Mouse (Mus musculus): Measurements from ENCODE around the gene Mapk3. TPM values are rescaled to one million over a fixed set of nuclear protein-coding genes. Genes with fewer than 3 reads are reported as not detected.
"Not testable (repeated sequence)": the region's sequence is repeated elsewhere in the genome, so short reads cannot be mapped to it uniquely, and the experiment has no call there.

The Mapk3 gene
- polyA plus RNA-seq (2015; fragmentation: Nextera tagmentation; extraction: Ambion mirVana): 74.0 and 78.5 TPM in 2 replicates

DNA sequence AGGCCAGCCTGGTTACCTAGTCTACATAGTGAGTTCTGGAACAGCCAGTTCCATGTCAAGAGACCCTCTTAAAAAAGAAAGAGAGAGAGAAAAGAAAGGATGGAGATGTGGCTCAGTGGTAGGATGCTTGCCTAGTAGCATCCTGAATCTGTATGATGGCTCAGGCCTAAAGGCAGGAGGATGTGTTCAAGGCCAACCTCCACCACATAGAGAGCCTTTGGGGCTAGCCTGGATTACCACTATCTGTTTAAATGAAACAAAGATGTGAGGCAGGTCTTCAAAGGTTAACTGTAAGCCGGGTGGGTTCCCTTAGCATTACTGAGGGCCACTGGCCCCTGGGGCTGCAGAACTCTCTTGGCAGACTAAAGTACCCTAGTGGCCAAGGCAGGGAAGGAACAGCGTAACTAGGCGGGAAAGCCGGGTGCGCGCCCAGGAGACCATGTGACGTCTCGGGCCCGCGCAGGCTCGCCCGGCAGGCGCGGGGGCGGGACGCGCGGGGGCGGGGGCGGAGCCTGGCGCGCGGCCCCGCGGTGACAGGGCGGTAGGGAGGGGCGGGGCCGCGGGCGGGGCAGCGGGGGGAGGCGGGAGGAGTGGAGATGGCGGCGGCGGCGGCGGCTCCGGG, at the start of gene Mapk3:
Gene Mapk3 (plus strand): TSS at position 552 of the 622 bp plus-strand sequence.
- ATAC-seq (ENCODE audit: insufficient number of reproducible peaks, low FRiP score, low TSS enrichment, low read depth): peak; percentile 65
- Histone ChIP-seq H3K27me3 (no peaks in the 10 kb centered on the region), H3K4me2 (replicated peaks) (peak within 1 kb of the TSS; percentile 87), H3K9me3 (replicated peaks) (no peaks in the 10 kb centered on the region), H3K9ac (peak within 1 kb of the TSS; percentile 59), H3K4me1 (peaks cover 47% of the 10 kb centered on the region), H3K4me3 (replicated peaks) (peak within 1 kb of the TSS; percentile 63), H3K27ac (replicated peaks) (peak within 1 kb of the TSS; percentile 88), H3K36me3 (peaks cover 12% of the 10 kb centered on the region)
- 2% methylated on average over 35 of the region's 38 CpGs for WGBS

DNA sequence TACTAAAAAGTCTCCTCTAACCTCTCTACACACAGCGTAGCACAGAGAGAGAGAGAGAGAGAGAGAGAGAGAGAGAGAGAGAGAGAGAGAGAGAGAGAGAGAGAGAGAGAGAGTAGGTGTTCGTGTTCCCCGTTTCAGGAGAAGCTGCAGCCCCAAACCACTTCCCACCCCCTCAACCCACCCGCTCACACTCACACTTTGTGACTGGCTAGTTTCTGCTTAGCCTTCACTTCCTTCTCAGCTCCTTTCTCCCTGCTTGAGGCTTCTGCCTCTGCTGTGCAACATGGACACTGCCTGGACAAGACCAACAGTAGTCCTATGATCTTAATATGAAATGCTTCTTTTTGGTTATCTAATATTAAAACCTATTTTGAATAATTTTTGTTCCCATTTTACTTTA, 49.1 kb upstream of the Mapk3 start:
- H3K4me1 ChIP-seq: no peaks in the 10 kb centered on the region
- no peak overlapping the region for H3K27ac ChIP-seq (replicated peaks)
- no peaks in the 10 kb centered on the region for H3K9me3 ChIP-seq (replicated peaks)
- no peak overlapping the region for H3K4me2 ChIP-seq (replicated peaks)
- peaks cover 8% of the 10 kb centered on the region; the same call in 1 of the 2 replicates for H3K27me3 ChIP-seq
- no peak overlapping the region for H3K4me3 ChIP-seq (replicated peaks)
- H3K9ac ChIP-seq: no peak overlapping the region
- no peak for ATAC-seq (ENCODE audit: insufficient number of reproducible peaks, low FRiP score, low TSS enrichment, low read depth)
- WGBS: 56% methylated on average over 3 of the region's 4 CpGs
- no peaks in the 10 kb centered on the region for H3K36me3 ChIP-seq

DNA sequence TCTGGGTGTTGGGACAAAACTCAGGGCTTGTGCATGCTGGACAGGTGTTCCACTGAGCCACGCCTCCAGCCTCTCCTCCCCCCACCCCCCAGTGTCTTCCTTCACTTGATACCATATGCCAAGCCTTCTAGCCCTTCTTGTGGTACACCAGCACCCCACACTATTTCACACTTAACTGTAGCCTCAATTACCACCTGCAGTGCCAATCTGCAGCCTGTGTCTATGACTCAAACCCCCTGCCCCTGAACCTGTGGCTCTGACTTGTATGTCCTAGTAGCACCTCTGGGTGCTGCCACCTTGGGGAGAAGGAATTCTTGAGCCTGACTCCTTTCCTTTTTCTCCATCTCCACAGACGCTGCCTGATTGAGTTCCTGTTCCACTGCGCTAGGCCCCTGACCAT, 47.5 kb upstream of the Mapk3 start:
- Histone ChIP-seq H3K4me1 (no peaks in the 10 kb centered on the region), H3K27ac (replicated peaks) (no peak overlapping the region), H3K4me3 (replicated peaks) (no peak overlapping the region), H3K36me3 (no peaks in the 10 kb centered on the region), H3K27me3 (no peaks in the 10 kb centered on the region), H3K9ac (no peak overlapping the region), H3K9me3 (replicated peaks) (no peaks in the 10 kb centered on the region), H3K4me2 (replicated peaks) (no peak overlapping the region)
- ATAC-seq (ENCODE audit: insufficient number of reproducible peaks, low FRiP score, low TSS enrichment, low read depth): no peak
- WGBS: 79% methylated on average over 3 of the region's 3 CpGs

DNA sequence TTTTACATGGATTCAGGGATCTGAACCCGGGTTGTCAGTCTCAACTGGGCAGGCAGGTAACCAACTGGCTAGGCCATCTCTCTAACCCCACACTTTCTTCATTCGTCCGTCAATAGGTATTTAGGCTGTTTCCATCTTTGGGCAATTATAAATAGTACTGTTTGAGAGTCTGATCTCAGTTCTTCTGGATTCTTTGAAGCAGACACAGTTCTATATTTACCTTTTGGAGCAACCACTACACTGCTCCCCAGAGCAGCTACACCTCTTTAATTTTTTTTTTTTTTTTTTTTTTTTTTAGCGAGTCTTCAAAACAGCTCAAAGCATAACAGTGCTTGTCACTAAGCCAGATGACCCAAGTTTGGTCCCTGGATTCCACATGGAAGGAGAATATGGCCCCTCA, 43.7 kb upstream of the Mapk3 start:
- Histone ChIP-seq H3K27me3 (no peaks in the 10 kb centered on the region), H3K27ac (replicated peaks) (no peak overlapping the region), H3K9ac (no peak overlapping the region), H3K4me3 (replicated peaks) (no peak overlapping the region), H3K36me3 (no peaks in the 10 kb centered on the region), H3K9me3 (replicated peaks) (no peaks in the 10 kb centered on the region), H3K4me1 (no peaks in the 10 kb centered on the region), H3K4me2 (replicated peaks) (no peak overlapping the region)
- no peak for ATAC-seq (ENCODE audit: insufficient number of reproducible peaks, low FRiP score, low TSS enrichment, low read depth)
- WGBS: 77% methylated on average over 4 of the region's 4 CpGs

DNA sequence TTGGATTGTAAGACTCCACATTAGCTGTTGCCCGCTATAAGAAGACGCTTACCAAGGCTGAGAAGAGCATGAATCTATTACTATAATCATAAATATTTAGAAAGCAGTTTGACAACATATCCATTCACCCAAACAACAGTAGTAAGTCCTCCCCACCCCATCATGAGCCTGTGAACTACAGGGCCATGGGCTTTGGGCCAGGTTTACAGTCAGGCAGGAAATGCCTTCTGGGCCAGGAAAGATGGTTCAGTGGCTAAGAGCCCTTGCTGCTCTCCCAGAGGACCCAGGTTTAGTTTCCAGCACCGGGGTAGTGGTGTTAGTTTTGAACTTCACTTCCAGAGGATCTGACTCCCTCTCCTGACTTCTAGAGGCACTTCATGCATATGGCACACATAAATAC, 41.8 kb upstream of the Mapk3 start:
- ATAC-seq (ENCODE audit: insufficient number of reproducible peaks, low FRiP score, low TSS enrichment, low read depth): no peak
- Histone ChIP-seq H3K36me3 (no peaks in the 10 kb centered on the region), H3K4me3 (replicated peaks) (no peak overlapping the region), H3K9me3 (replicated peaks) (no peaks in the 10 kb centered on the region), H3K27ac (replicated peaks) (no peak overlapping the region), H3K4me1 (no peaks in the 10 kb centered on the region), H3K9ac (no peak overlapping the region), H3K27me3 (no peaks in the 10 kb centered on the region), H3K4me2 (replicated peaks) (no peak overlapping the region)
- WGBS: 87% methylated on average over 3 of the region's 3 CpGs

DNA sequence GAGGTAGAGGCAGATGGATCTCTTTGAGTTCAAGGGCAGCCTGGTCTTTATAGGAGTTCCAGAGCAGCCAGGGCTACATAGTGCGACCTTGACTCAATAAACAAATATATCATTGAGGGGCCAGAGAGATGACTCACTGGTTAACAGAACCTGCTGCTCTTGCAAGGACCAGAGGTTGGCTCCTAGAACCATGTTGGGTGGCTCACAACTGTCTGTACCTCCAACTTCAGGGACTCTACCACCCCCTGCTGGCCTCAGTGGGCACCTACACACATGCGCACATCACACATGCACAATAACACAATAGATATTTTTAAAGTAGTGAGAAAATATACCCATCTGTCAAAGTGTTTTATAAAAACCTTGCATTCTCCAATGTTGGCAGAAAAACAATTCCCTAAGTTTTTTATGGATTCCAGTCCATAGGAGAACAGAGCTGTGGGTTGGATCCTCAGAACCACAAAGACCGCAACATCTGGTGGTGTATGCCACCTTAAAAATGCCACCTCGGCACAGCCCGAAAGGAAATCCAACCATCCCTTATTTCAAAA, 40.5 kb upstream of the Mapk3 start:
- no peaks in the 10 kb centered on the region for H3K9me3 ChIP-seq (replicated peaks)
- WGBS: 88% methylated on average over 5 of the region's 5 CpGs
- no peak for ATAC-seq (ENCODE audit: insufficient number of reproducible peaks, low FRiP score, low TSS enrichment, low read depth)
- no peak overlapping the region for H3K4me3 ChIP-seq (replicated peaks)
- H3K9ac ChIP-seq: no peak overlapping the region
- no peaks in the 10 kb centered on the region for H3K27me3 ChIP-seq
- no peak overlapping the region for H3K27ac ChIP-seq (replicated peaks)
- H3K4me2 ChIP-seq (replicated peaks): no peak overlapping the region
- no peaks in the 10 kb centered on the region for H3K4me1 ChIP-seq
- no peaks in the 10 kb centered on the region for H3K36me3 ChIP-seq

DNA sequence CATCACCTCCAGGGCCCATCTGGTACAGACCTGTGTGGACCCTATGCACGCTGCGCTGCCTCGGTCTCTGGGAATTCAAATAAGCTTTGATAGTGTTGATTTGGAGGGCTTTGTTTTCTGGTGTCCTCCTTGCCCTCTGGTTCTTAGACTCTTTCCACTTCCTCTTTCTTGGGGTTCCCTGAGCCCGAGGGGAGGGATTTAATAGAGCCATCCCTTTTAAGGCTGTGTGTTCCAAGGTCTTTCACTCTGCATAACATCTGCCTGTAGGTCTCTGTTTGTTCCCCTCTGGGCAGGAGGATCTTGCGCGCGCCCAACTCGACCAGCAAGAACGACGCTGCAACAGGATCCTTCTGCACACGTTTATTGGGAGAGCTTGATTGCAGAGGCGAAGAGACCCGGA, 37.8 kb upstream of the Mapk3 start:
- Histone ChIP-seq H3K4me3 (replicated peaks) (no peak overlapping the region), H3K4me1 (no peaks in the 10 kb centered on the region), H3K27me3 (no peaks in the 10 kb centered on the region), H3K27ac (replicated peaks) (no peak overlapping the region), H3K9me3 (replicated peaks) (no peaks in the 10 kb centered on the region), H3K36me3 (no peaks in the 10 kb centered on the region), H3K9ac (no peak overlapping the region), H3K4me2 (replicated peaks) (no peak overlapping the region)
- 92% methylated on average over 13 of the region's 13 CpGs for WGBS
- no peak for ATAC-seq (ENCODE audit: insufficient number of reproducible peaks, low FRiP score, low TSS enrichment, low read depth)

DNA sequence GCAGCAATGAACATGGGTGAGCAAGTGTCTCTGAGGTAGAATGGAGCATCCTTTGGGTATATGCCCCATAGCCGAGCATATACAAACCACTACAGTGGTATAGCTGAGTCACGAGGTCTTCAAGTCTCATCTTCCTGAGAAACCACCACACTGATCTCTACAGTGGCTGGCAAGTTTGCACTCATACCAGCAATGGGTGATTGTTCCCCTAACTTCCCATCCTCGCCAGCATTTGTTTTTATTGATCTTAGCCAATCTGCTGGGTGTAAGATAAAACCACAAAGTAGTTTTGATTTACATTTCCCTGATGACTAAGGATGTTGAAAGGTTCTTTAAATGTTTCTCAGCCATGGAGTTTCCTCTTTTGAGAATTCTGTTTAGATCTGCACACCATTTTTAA, 34.3 kb upstream of the Mapk3 start:
- Histone ChIP-seq H3K4me1 (no peaks in the 10 kb centered on the region), H3K9ac (no peak overlapping the region), H3K4me3 (replicated peaks) (no peak overlapping the region), H3K4me2 (replicated peaks) (no peak overlapping the region), H3K36me3 (no peaks in the 10 kb centered on the region), H3K27me3 (no peaks in the 10 kb centered on the region), H3K9me3 (replicated peaks) (no peaks in the 10 kb centered on the region), H3K27ac (replicated peaks) (no peak overlapping the region)
- no peak for ATAC-seq (ENCODE audit: insufficient number of reproducible peaks, low FRiP score, low TSS enrichment, low read depth)
- 62% methylated on average over 3 of the region's 3 CpGs for whole genome bisulfite sequencing

DNA sequence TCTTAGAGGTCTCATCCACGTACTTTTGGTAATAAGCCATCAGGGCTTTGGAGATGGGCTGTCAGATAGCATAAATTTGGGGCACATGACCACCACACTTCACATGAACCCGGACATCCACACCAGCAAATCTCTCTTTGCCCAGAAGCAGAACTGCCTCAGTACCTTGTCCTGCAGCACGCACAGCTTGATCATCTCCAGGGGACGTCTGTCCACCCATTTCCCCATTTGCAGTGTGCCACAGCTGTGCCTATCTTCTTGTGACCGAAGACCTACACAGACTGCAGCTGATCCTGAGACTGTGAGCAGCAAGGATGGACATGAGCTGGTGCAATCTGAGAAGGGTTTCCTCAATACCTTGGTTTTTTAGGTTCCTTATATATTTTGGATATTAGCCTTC, 33.7 kb upstream of the Mapk3 start:
- Histone ChIP-seq H3K4me2 (replicated peaks) (no peak overlapping the region), H3K9ac (no peak overlapping the region), H3K36me3 (no peaks in the 10 kb centered on the region), H3K4me3 (replicated peaks) (no peak overlapping the region), H3K4me1 (no peaks in the 10 kb centered on the region), H3K9me3 (replicated peaks) (no peaks in the 10 kb centered on the region), H3K27me3 (no peaks in the 10 kb centered on the region), H3K27ac (replicated peaks) (no peak overlapping the region)
- no peak for ATAC-seq (ENCODE audit: insufficient number of reproducible peaks, low FRiP score, low TSS enrichment, low read depth)
- WGBS: 78% methylated on average over 5 of the region's 5 CpGs

DNA sequence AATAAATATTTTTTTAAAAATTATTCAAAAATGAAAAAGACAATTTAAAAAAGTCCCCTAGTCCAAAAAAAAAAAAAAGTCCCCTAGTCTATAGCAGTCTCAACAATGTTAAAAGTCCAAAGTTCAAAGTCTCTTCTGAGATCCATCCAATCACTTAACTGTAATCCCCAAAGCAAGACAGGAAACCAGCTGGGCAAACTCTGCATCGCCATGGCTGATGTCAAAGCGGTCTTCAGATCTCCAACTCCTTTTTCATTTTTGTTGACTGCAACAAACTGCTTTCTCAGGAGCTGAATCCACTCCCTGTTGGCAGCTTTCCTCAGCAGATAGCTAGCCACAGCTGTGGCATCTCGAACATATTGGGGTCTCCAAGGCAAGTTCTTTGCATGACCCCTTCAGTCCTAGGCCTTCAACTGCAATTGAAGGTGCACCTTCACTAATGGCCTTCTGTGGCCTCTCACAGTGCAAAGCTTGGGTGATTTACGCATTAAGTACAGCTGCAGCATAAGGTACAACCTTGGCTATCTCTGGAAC, 29.1 kb upstream of the Mapk3 start:
- H3K9me3 ChIP-seq (replicated peaks); H3K27me3 ChIP-seq; H3K4me2 ChIP-seq (replicated peaks); H3K36me3 ChIP-seq; H3K4me1 ChIP-seq; ATAC-seq (ENCODE audit: insufficient number of reproducible peaks, low FRiP score, low TSS enrichment, low read depth); H3K27ac ChIP-seq (replicated peaks); H3K9ac ChIP-seq; H3K4me3 ChIP-seq (replicated peaks): not testable (repeated sequence)
- WGBS: 75% methylated on average over 4 of the region's 4 CpGs

DNA sequence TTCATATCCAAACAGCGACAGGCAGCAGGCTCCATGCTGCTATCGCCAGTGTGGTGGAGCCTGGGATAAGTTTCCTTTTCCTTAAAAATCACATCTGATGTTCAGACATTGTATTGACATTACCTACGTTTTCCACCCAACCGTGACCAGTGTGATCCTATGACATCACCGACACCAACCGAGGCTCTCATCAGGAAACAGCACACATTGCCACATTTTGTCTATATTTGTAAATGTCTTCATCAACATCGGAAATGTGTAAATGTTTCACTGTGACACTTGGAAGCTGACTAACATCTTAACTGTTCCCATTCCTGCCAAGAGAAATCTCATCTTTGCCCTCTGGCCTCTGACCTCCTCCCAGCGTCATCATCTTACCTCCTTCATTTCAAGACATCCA, 23.3 kb upstream of the Mapk3 start:
- Histone ChIP-seq H3K4me1 (0 out of 2 replicates have a peak, but pooled peaks cover 1% of the 10 kb centered on the region), H3K9me3 (replicated peaks) (no peaks in the 10 kb centered on the region), H3K36me3 (no peaks in the 10 kb centered on the region), H3K4me2 (replicated peaks) (no peak overlapping the region), H3K9ac (no peak overlapping the region), H3K4me3 (replicated peaks) (no peak overlapping the region), H3K27me3 (no peaks in the 10 kb centered on the region), H3K27ac (replicated peaks) (no peak overlapping the region)
- WGBS: 72% methylated on average over 8 of the region's 8 CpGs
- no peak for ATAC-seq (ENCODE audit: insufficient number of reproducible peaks, low FRiP score, low TSS enrichment, low read depth)

DNA sequence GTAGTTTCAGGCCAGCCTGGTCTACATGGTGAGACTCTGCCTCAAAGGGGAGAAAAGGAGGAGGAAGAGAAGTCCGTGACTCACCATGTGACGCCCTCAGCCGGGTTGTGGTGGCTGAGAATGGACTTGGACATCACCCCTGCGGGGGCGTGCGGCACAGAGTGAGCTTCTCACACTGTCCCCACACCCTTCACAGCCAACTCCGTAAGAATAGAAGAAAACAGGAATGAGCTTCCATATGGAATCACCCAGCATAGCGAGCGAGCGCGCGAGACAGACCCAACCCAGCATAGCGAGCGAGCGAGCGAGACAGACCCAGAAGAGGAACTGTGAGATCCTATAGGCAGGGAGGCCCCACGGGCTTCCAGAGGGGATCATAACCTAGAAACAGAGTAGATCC, 19.9 kb upstream of the Mapk3 start:
- Histone ChIP-seq H3K4me2 (replicated peaks) (no peak overlapping the region), H3K27ac (replicated peaks) (no peak overlapping the region), H3K36me3 (no peaks in the 10 kb centered on the region), H3K4me3 (replicated peaks) (no peak overlapping the region), H3K4me1 (0 out of 2 replicates have a peak, but pooled peaks cover 3% of the 10 kb centered on the region), H3K9me3 (replicated peaks) (no peaks in the 10 kb centered on the region), H3K27me3 (no peaks in the 10 kb centered on the region), H3K9ac (no peak overlapping the region)
- WGBS: 86% methylated on average over 17 of the region's 17 CpGs
- no peak for ATAC-seq (ENCODE audit: insufficient number of reproducible peaks, low FRiP score, low TSS enrichment, low read depth)

Data from embryonic facial prominence, embryonic 15.5 days (tissue).